Mouse (Mus musculus) midbrain, embryonic 15.5 days (tissue): ENCODE measurements at regions not wholly inside any gene's neighbourhood (a gene's known extent, or its start where the extent isn't known, plus 50 kb on each side); places are given as distances from the start of the nearest gene placed in this dataset.

ENCODE experiments used
- ATAC-seq: fragments of 200-750 bp; cut with Nextera tagmentation; replicated peaks from 2 replicates; pipeline ENCODE4 v1.8.0; 2017; ENCODE audit warnings: moderate TSS enrichment
- H3K27ac ChIP-seq: fragments of 300-500 bp; sonication (generic); 2 replicates; pipeline ENCODE4 v1.5.1; 2015; ENCODE audit warnings: mild to moderate bottlenecking, inconsistent platforms
- H3K27me3 ChIP-seq: fragments of 300-500 bp; sonication (generic); replicated peaks from 2 replicates; pipeline ENCODE4 v1.6.1; 2015; ENCODE audit warnings: inconsistent platforms
- H3K36me3 ChIP-seq: fragments of 300-500 bp; sonication (generic); replicated peaks from 2 replicates; pipeline ENCODE4 v1.6.1; 2015; ENCODE audit warnings: inconsistent platforms
- H3K4me1 ChIP-seq: fragments of 300-500 bp; sonication (generic); 2 replicates; pipeline ENCODE4 v1.6.1; 2015; ENCODE audit warnings: inconsistent platforms
- H3K4me2 ChIP-seq: fragments of 300-500 bp; sonication (generic); 2 replicates; pipeline ENCODE4 v1.6.1; 2015; ENCODE audit warnings: inconsistent platforms, mild to moderate bottlenecking, moderate library complexity
- H3K4me3 ChIP-seq: fragments of 300-500 bp; sonication (generic); 2 replicates; pipeline ENCODE4 v1.5.1; 2015; ENCODE audit warnings: mild to moderate bottlenecking, inconsistent platforms
- H3K9ac ChIP-seq: fragments of 300-500 bp; sonication (generic); 2 replicates; pipeline ENCODE4 v1.6.1; 2015; ENCODE audit warnings: mild to moderate bottlenecking, inconsistent platforms
- H3K9me3 ChIP-seq: fragments of 300-500 bp; sonication (generic); 2 replicates; pipeline ENCODE4 v1.6.1; 2016; ENCODE audit warnings: inconsistent platforms
- WGBS: fragments of 180-500 bp; shearing (Covaris S2); methylation state at CpG from one replicate; pipeline ENCODE4 v1.1.7; 2015; ENCODE audit warnings: mixed read lengths; 5-methylcytosine and 5-hydroxymethylcytosine counted together

- Histone ChIP-seq H3K36me3 (no peaks in the 10 kb centered on the region), H3K27me3 (no peaks in the 10 kb centered on the region), H3K27ac (no peak overlapping the region), H3K4me2 (no peak overlapping the region), H3K9me3 (no peaks in the 10 kb centered on the region), H3K9ac (no peak overlapping the region), H3K4me3 (no peak overlapping the region), H3K4me1 (peaks cover 7% of the 10 kb centered on the region; the same call in 1 of the 2 replicates)
- ATAC-seq = no peak
- WGBS = 82% methylated on average over 12 of the region's 12 CpGs
Observed at GRCm38 (mm10) chr10:21446641-21447040, 69.5 kb downstream of the Aldh8a1 start.

GRCm38 (mm10) chr10:21448132-21448531 lies 71.0 kb downstream of the Aldh8a1 start:
- ATAC-seq = no peak
- Histone ChIP-seq H3K36me3 (no peaks in the 10 kb centered on the region), H3K4me1 (peaks cover 7% of the 10 kb centered on the region; the same call in 1 of the 2 replicates), H3K27me3 (no peaks in the 10 kb centered on the region), H3K4me3 (no peak overlapping the region), H3K9ac (no peak overlapping the region), H3K27ac (no peak overlapping the region), H3K9me3 (no peaks in the 10 kb centered on the region), H3K4me2 (no peak overlapping the region)
- WGBS = 91% methylated on average over 3 of the region's 3 CpGs

GRCm38 (mm10) chr10:21448942-21449341 lies 71.9 kb downstream of the Aldh8a1 start:
- ATAC-seq = no peak
- no peaks in the 10 kb centered on the region for H3K9me3 ChIP-seq
- no peaks in the 10 kb centered on the region for H3K36me3 ChIP-seq
- H3K9ac ChIP-seq = no peak overlapping the region
- WGBS = 89% methylated on average over 5 of the region's 5 CpGs
- H3K4me2 ChIP-seq = no peak overlapping the region
- H3K4me3 ChIP-seq = no peak overlapping the region
- 0 out of 2 replicates have a peak, but pooled peaks cover 1% of the 10 kb centered on the region for H3K4me1 ChIP-seq
- no peak overlapping the region for H3K27ac ChIP-seq
- no peaks in the 10 kb centered on the region for H3K27me3 ChIP-seq

GRCm38 (mm10) chr10:21452611-21453010 lies 75.5 kb downstream of the Aldh8a1 start:
- no peak overlapping the region for H3K4me3 ChIP-seq
- WGBS = 100% methylated on average over 2 of the region's 2 CpGs
- H3K36me3 ChIP-seq = no peaks in the 10 kb centered on the region
- no peaks in the 10 kb centered on the region for H3K27me3 ChIP-seq
- H3K27ac ChIP-seq = no peak overlapping the region
- no peak overlapping the region for H3K9ac ChIP-seq
- peaks cover 24% of the 10 kb centered on the region for H3K4me1 ChIP-seq
- no peaks in the 10 kb centered on the region for H3K9me3 ChIP-seq
- no peak overlapping the region for H3K4me2 ChIP-seq
- ATAC-seq = no peak

GRCm38 (mm10) chr10:21453527-21453926 lies 76.4 kb downstream of the Aldh8a1 start:
- Histone ChIP-seq H3K9me3 (no peaks in the 10 kb centered on the region), H3K36me3 (no peaks in the 10 kb centered on the region), H3K27ac (no peak overlapping the region), H3K4me3 (no peak overlapping the region), H3K27me3 (no peaks in the 10 kb centered on the region), H3K4me2 (no peak overlapping the region), H3K9ac (no peak overlapping the region), H3K4me1 (peaks cover 24% of the 10 kb centered on the region)
- ATAC-seq = no peak
- WGBS = 92% methylated on average over 3 of the region's 3 CpGs

- H3K9me3 ChIP-seq = no peaks in the 10 kb centered on the region
- WGBS = 89% methylated on average over 5 of the region's 5 CpGs
- no peak for ATAC-seq
- H3K4me1 ChIP-seq = peaks cover 24% of the 10 kb centered on the region
- H3K9ac ChIP-seq = no peak overlapping the region
- no peaks in the 10 kb centered on the region for H3K27me3 ChIP-seq
- no peak overlapping the region for H3K4me2 ChIP-seq
- no peak overlapping the region for H3K4me3 ChIP-seq
- H3K27ac ChIP-seq = no peak overlapping the region
- H3K36me3 ChIP-seq = no peaks in the 10 kb centered on the region
Observed at GRCm38 (mm10) chr10:21454153-21454552, 77.1 kb downstream of the Aldh8a1 start.

GRCm38 (mm10) chr10:21454757-21455156 lies 77.7 kb downstream of the Aldh8a1 start:
- Histone ChIP-seq H3K36me3 (no peaks in the 10 kb centered on the region), H3K27me3 (no peaks in the 10 kb centered on the region), H3K4me2 (no peak overlapping the region), H3K27ac (0 out of 2 replicates have a peak overlapping the region, but pooled peaks have one; percentile 21), H3K9me3 (no peaks in the 10 kb centered on the region), H3K9ac (no peak overlapping the region), H3K4me3 (no peak overlapping the region), H3K4me1 (peaks cover 24% of the 10 kb centered on the region)
- peak; percentile 63 for ATAC-seq
- WGBS = 78% methylated on average over 16 of the region's 16 CpGs

- Histone ChIP-seq H3K4me2 (no peak overlapping the region), H3K27me3 (no peaks in the 10 kb centered on the region), H3K27ac (no peak overlapping the region), H3K9ac (no peak overlapping the region), H3K36me3 (no peaks in the 10 kb centered on the region), H3K9me3 (no peaks in the 10 kb centered on the region), H3K4me1 (peaks cover 27% of the 10 kb centered on the region), H3K4me3 (no peak overlapping the region)
- ATAC-seq = peak; percentile 59; the same call in 1 of the 2 replicates
- whole genome bisulfite sequencing = 28% methylated on average over 5 of the region's 5 CpGs
Observed at GRCm38 (mm10) chr10:21455863-21456262, 78.8 kb downstream of the Aldh8a1 start.

- ATAC-seq = no peak
- Histone ChIP-seq H3K27ac (peak overlapping the region; percentile 51), H3K9me3 (no peaks in the 10 kb centered on the region), H3K36me3 (no peaks in the 10 kb centered on the region), H3K27me3 (no peaks in the 10 kb centered on the region), H3K4me1 (peaks cover 28% of the 10 kb centered on the region), H3K4me3 (no peak overlapping the region), H3K4me2 (no peak overlapping the region), H3K9ac (no peak overlapping the region)
- 32% methylated on average over 3 of the region's 3 CpGs for WGBS
Observed at GRCm38 (mm10) chr10:21456359-21456758, 79.3 kb downstream of the Aldh8a1 start.

- H3K4me1 ChIP-seq = peaks cover 28% of the 10 kb centered on the region
- H3K27ac ChIP-seq = peak overlapping the region; percentile 51; the same call in 1 of the 2 replicates
- H3K4me3 ChIP-seq = no peak overlapping the region
- no peak overlapping the region for H3K9ac ChIP-seq
- no peak overlapping the region for H3K4me2 ChIP-seq
- ATAC-seq = no peak
- 49% methylated on average over 6 of the region's 6 CpGs for WGBS
- no peaks in the 10 kb centered on the region for H3K36me3 ChIP-seq
- H3K9me3 ChIP-seq = no peaks in the 10 kb centered on the region
- H3K27me3 ChIP-seq = no peaks in the 10 kb centered on the region
Observed at GRCm38 (mm10) chr10:21456991-21457390, 79.9 kb downstream of the Aldh8a1 start.

- Histone ChIP-seq H3K27me3 (no peaks in the 10 kb centered on the region), H3K36me3 (no peaks in the 10 kb centered on the region)
Observed at GRCm38 (mm10) chr10:21458608-21459007, 81.5 kb downstream of the Aldh8a1 start.

GRCm38 (mm10) chr10:21460062-21460461 lies 83.0 kb downstream of the Aldh8a1 start:
- Histone ChIP-seq H3K9ac (no peak overlapping the region), H3K4me1 (peaks cover 24% of the 10 kb centered on the region), H3K9me3 (no peaks in the 10 kb centered on the region), H3K36me3 (no peaks in the 10 kb centered on the region), H3K4me2 (no peak overlapping the region), H3K27me3 (no peaks in the 10 kb centered on the region; the same call in 1 of the 2 replicates), H3K4me3 (no peak overlapping the region), H3K27ac (peak overlapping the region; percentile 27; the same call in 1 of the 2 replicates)
- WGBS = 30% methylated on average over 2 of the region's 2 CpGs
- ATAC-seq = no peak; the same call in 1 of the 2 replicates

More at GRCm38 (mm10) chr10:21458608-21459007, 81.5 kb downstream of the Aldh8a1 start:
- H3K9ac ChIP-seq = no peak overlapping the region
- ATAC-seq = no peak
- no peaks in the 10 kb centered on the region for H3K9me3 ChIP-seq
- H3K4me2 ChIP-seq = no peak overlapping the region
- no peak overlapping the region for H3K27ac ChIP-seq
- H3K4me3 ChIP-seq = no peak overlapping the region
- peaks cover 28% of the 10 kb centered on the region for H3K4me1 ChIP-seq

GRCm38 (mm10) chr10:21462915-21463314 lies 85.8 kb downstream of the Aldh8a1 start:
- WGBS = 66% methylated on average over 3 of the region's 3 CpGs
- Histone ChIP-seq H3K4me2 (no peak overlapping the region), H3K27ac (no peak overlapping the region), H3K4me3 (no peak overlapping the region), H3K9ac (no peak overlapping the region), H3K36me3 (no peaks in the 10 kb centered on the region), H3K27me3 (no peaks in the 10 kb centered on the region; the same call in 1 of the 2 replicates), H3K4me1 (peaks cover 12% of the 10 kb centered on the region), H3K9me3 (no peaks in the 10 kb centered on the region)
- ATAC-seq = no peak
